Mouse (Mus musculus) kidney, adult 2 months (tissue): ENCODE measurements around the gene Scap. TPM values are rescaled to one million over a fixed set of nuclear protein-coding genes. Genes with fewer than 3 reads are reported as not detected.

ENCODE experiments used
- DNase-seq: peaks from one replicate; pipeline ENCODE4 v3.0.0; 2021
- H3K27ac ChIP-seq: fragments of 200-500 bp; 2 replicates; pipeline ENCODE4 v1.5.1; 2012; ENCODE audit warnings: low read depth, low read length, control low read depth, inconsistent platforms; ENCODE audit not compliant: insufficient read depth
- H3K27me3 ChIP-seq: fragments of 200-500 bp; replicated peaks from 2 replicates; pipeline ENCODE4 v1.6.1; 2012; ENCODE audit warnings: mild to moderate bottlenecking, moderate library complexity, low read length, inconsistent platforms; ENCODE audit not compliant: control insufficient read depth, insufficient read depth
- H3K36me3 ChIP-seq: fragments of 200-500 bp; 2 replicates; pipeline ENCODE4 v1.6.1; 2012; ENCODE audit warnings: mild to moderate bottlenecking, moderate library complexity, low read length, inconsistent platforms; ENCODE audit not compliant: control insufficient read depth, insufficient read depth
- H3K4me1 ChIP-seq: fragments of 200-500 bp; 2 replicates; pipeline ENCODE4 v1.6.1; 2011; ENCODE audit warnings: low read length; ENCODE audit not compliant: control insufficient read depth, insufficient read depth
- H3K4me3 ChIP-seq: fragments of 200-500 bp; 2 replicates; pipeline ENCODE4 v1.5.1; 2011; ENCODE audit warnings: mild to moderate bottlenecking, low read depth, low read length, control low read depth; ENCODE audit not compliant: insufficient read depth
- CTCF ChIP-seq: fragments of 200-500 bp; conservative IDR thresholded peaks from 2 replicates; pipeline ENCODE4 v1.5.1; 2011; ENCODE audit warnings: low read depth, mild to moderate bottlenecking, control low read depth, low read length, moderate library complexity, mixed read lengths; ENCODE audit not compliant: insufficient read depth, insufficient read length
- POLR2A ChIP-seq: fragments of 200-500 bp; IDR thresholded peaks from one replicate; pipeline ENCODE4 v1.6.1; 2011; ENCODE audit warnings: low read depth, low read length, control low read depth
- WGBS: fragments of 180-500 bp; shearing (Covaris S2); methylation state at CpG from one replicate; pipeline ENCODE4 v1.1.7; 2018; 5-methylcytosine and 5-hydroxymethylcytosine counted together
- polyA plus RNA-seq: library from polyadenylated mRNA; depleted of rRNA; stranded (reverse); fragments of >200 nt; gene quantifications from 2 replicates; pipeline ENCODE4 v1.2.3, GENCODE M21; 2012; rRNA removed

Gene Scap
- polyA plus RNA-seq, 1 experiment, result 44.8 TPM

DNA sequence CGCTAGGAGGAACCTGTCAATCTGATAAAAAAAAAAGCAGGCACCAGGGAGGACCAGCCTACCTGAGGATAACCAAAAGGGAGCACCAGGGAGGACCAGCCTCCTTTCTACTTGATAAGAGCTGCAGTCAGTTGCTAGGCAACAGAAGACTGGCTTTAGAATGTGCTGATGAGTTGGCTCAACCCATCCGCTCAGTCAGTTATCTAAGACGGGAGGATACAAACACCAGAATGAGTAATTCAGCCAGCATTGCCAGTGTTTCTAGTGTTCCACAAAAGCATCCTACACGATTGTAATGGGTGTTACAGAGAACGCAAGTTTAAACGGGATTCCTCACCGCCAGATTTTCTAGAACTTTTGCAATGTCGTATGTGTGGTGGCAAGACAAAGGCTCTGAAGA lies 98.2 kb downstream of the Scap start:
- no peak for DNase-seq
- H3K36me3 ChIP-seq, result peaks cover 1% of the 10 kb centered on the region; the same call in 1 of the 2 replicates
- H3K4me3 ChIP-seq, result no peak overlapping the region
- TF ChIP-seq POLR2A (no peak), CTCF (no peak)
- no peaks in the 10 kb centered on the region for H3K4me1 ChIP-seq
- no peaks in the 10 kb centered on the region for H3K27me3 ChIP-seq
- WGBS, result 91% methylated on average over 8 of the region's 8 CpGs
- H3K27ac ChIP-seq, result no peak overlapping the region

DNA sequence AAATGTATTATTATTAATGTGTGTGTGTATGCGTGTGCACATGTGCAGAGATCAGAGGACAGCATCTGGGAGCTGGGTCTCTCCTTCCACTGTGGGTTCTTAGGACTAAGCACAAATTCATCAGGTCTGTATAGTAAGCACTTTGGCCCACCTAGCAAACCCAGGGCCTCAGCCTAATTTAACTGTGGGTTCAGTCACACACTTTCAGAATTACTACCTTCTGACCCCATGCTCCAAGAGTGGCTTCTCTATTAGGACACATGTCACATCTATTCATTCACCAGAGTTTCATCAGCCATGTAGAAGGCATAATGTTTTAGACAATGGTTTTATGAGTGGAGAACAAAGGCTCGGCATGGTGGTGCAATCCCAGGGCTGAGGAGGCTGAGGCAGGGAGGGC lies 100.0 kb downstream of the Scap start:
- Histone ChIP-seq H3K27me3 (no peaks in the 10 kb centered on the region), H3K4me1 (no peaks in the 10 kb centered on the region), H3K36me3 (peaks cover 1% of the 10 kb centered on the region; the same call in 1 of the 2 replicates), H3K27ac (no peak overlapping the region), H3K4me3 (no peak overlapping the region)
- DNase-seq, result no peak
- 95% methylated on average over 2 of the region's 2 CpGs for WGBS
- TF ChIP-seq POLR2A (no peak), CTCF (no peak)

Other genes with a start within 250 kb of the Scap start
- gene Smarcc1, start 215.6 kb upstream of the Scap start, polyA plus RNA-seq, result 12.0 and 12.2 TPM in 2 replicates
- gene Dhx30, start 215.5 kb upstream of the Scap start, polyA plus RNA-seq, result 84.3 and 87.6 TPM in 2 replicates
- 1.5 and 1.6 TPM in 2 replicates for gene Cspg5, start 89.5 kb upstream of the Scap start, polyA plus RNA-seq
- gene Elp6, start 28.1 kb upstream of the Scap start, polyA plus RNA-seq, result 8.6 and 10.7 TPM in 2 replicates
- gene Ptpn23, start 74.9 kb downstream of the Scap start, polyA plus RNA-seq, result 26.6 and 29.2 TPM in 2 replicates
- 0.17 TPM in 1 of 2 replicates, not detected in the other for gene Ngp, start 86.5 kb downstream of the Scap start, polyA plus RNA-seq
- 17.4 and 17.8 TPM in 2 replicates for gene Klhl18, start 143.4 kb downstream of the Scap start, polyA plus RNA-seq
- 1.8 and 3.1 TPM in 2 replicates for gene Kif9, start 143.7 kb downstream of the Scap start, polyA plus RNA-seq
- 35.1 and 37.6 TPM in 2 replicates for gene Setd2, start 199.3 kb downstream of the Scap start, polyA plus RNA-seq